Mouse (Mus musculus) fat pad, adult 2 months (tissue): ENCODE data around the gene Zdhhc21.

Source experiments
- DNase-seq: peaks from one replicate; pipeline ENCODE4 v3.0.0-alpha.2; 2011; ENCODE audit warnings: low read depth, low spot score; ENCODE audit errors: extremely low read depth

The Zdhhc21 gene

DNA sequence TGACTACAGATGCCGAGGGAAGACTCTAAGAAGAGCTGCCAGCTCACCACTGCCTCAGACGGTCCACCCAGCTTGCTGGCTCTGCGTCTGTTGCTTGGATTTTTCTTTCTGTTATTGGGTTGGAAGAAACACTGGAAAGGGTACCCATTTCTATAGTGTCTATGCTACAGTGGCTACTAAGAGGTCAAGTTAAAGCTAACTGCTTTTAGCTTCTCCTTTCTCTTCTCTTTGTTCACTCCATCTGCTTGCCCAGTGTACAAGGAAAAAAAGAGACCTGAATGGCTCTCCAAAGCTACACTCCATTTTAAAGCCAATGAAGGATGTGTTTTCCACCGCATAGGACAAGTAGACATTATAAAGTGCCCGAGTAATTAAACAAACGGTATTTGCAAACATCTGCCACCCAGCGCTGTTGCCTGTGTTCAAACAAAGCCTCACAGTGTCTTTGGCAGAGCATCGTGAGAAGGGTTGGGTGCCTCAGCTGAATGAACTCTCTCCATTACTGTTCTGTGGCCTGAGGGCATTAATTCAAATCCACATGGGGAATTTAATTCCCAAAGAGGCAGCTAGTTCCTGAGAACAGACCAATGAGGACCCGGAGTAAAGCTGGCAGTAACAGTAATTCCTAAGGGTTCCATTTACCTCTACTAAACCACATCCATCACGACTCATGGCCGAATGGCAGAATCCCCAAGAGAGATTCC is 94.1 kb downstream of the Zdhhc21 start:
- no peak for DNase-seq

DNA sequence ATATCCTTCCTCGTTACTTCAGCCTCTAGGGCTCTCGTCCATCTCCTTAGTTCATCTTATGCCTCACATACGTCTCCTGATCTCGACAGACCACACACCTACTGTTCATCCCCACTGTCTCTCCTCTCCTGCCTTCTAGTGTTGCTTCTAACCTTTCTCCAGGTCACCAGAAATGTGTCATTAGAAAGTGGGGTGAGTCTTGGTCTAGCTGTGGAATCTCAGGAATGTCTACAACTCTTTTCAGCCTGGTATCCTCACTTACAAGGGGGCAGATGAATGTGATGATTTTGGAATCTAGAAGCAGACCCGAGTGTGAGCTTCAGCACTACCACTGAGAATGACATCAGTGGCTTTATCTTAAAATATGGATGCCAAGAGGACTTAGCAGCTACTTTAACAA is 96.2 kb downstream of the Zdhhc21 start:
- no peak for DNase-seq

DNA sequence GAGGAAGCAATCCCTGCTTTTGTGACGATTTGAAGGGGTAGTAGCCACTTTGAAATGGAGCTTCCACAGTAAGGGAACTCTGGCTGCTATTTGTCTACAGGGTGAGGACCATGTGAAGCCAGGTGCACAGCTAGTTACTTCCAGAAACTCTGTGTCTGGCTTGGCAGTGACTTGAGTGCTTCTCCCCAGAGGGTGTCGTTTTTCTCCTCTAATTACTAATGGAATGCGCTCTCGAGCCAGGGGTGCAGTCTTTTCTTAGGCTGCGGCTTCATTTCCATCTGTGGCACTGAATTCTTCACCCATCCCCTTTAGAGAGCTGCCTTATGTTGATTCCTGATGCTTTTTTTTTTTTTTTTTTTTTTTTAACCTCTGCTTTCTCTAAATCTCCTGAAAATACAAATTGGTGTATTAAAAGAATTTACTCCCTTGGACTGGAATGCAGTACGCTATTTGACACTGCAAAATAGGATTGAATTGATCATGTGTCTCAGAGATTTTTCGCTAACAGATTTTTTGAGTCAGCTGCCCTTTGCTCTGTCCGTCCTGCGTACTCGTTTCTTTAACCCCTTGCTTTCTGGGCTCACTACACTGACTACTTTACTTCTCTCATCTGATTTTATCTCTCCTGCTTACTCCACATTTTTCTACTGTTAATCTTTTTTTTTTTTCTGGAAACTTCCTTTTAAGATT is 97.2 kb downstream of the Zdhhc21 start:
- DNase-seq = no peak

DNA sequence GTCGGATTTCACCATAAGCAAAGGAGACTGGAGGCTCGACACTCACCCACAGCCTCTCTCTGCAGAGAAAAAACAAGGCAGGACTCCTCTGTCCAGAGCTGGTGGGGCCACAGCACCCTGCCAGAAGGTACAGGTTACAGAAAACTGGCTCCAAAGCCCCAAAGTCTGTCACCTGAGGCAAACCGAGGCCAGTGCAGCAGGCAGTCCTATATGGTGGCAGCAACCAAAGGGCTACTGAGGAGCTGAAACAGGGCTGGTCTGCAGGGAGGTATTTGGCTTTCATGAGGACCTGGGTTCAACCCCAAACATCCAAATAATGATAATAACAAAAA is 103.5 kb downstream of the Zdhhc21 start:
- DNase-seq = no peak

DNA sequence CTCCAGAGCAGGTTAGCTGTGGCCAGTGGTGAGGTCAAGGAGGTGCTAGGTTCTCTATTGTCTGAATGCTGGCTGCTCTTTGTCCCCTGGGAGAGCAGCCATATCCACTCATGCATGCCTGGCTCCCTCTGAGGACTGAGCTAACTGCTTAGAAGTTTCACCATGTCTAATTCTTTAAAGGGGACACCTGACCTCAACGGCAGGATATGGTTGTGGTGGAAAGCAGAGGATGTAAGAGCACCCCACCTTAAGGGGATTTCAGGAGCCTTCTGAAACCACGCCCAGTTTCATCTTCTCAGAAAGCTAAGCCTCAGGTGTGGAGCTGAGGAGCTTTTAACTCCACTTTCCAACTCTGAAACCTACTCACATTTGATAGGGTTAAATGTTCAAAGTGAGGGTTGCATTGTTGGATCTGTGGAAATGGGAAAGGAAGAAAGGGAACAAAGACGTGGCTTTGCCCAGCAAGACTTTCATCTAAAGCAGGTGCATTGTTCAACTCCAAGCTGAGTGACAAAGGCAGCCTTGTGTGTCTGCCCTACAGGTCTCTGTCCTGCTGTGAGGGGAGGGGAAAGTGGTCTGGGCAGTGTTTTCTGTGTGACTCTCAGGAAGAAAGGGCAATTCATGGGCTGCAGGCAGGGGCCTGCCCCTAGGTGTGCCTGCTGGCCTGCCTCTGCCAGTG is 104.0 kb downstream of the Zdhhc21 start:
- no peak for DNase-seq
